Mouse (Mus musculus) lung, postnatal 25 days (tissue): Measurements from ENCODE around the gene Sik2.

Source experiments
- DNase-seq: peaks from one replicate; pipeline ENCODE4 v3.0.0; 2022; ENCODE audit warnings: low spot score

Gene Sik2

GRCm38 (mm10) chr9:50918131-50918530, 90.7 kb downstream of the Sik2 start:
- DNase-seq, result no peak

GRCm38 (mm10) chr9:50911861-50912515, 96.9 kb downstream of the Sik2 start:
- DNase-seq, result no peak

- DNase-seq, result no peak
Measured at GRCm38 (mm10) chr9:50905321-50905720, 103.6 kb downstream of the Sik2 start.

- no peak for DNase-seq
Measured at GRCm38 (mm10) chr9:50904196-50904847, 104.6 kb downstream of the Sik2 start.

GRCm38 (mm10) chr9:50900026-50900920, 108.6 kb downstream of the Sik2 start:
- DNase-seq, result no peak

GRCm38 (mm10) chr9:50893665-50894064, 115.2 kb downstream of the Sik2 start:
- DNase-seq, result peak; percentile 55

GRCm38 (mm10) chr9:50890494-50891090, 118.3 kb downstream of the Sik2 start:
- no peak for DNase-seq

GRCm38 (mm10) chr9:50889964-50890363, 118.9 kb downstream of the Sik2 start:
- DNase-seq, result no peak

- no peak for DNase-seq
Measured at GRCm38 (mm10) chr9:50889211-50889610, 119.7 kb downstream of the Sik2 start.

GRCm38 (mm10) chr9:50887351-50887750, 121.5 kb downstream of the Sik2 start:
- DNase-seq, result peak; percentile 70

- DNase-seq, result no peak
Measured at GRCm38 (mm10) chr9:50886870-50887269, 122.0 kb downstream of the Sik2 start.

- DNase-seq, result no peak
Measured at GRCm38 (mm10) chr9:50885600-50885987, 123.3 kb downstream of the Sik2 start.

GRCm38 (mm10) chr9:50884741-50885599, 123.9 kb downstream of the Sik2 start:
- DNase-seq, result peak; percentile 91

- DNase-seq, result no peak
Measured at GRCm38 (mm10) chr9:50884093-50884492, 124.8 kb downstream of the Sik2 start.

GRCm38 (mm10) chr9:50882183-50882582, 126.7 kb downstream of the Sik2 start:
- DNase-seq, result peak; percentile 45

- no peak for DNase-seq
Measured at GRCm38 (mm10) chr9:50877431-50877830, 131.4 kb downstream of the Sik2 start.

- no peak for DNase-seq
Measured at GRCm38 (mm10) chr9:50876287-50876686, 132.6 kb downstream of the Sik2 start.

- DNase-seq, result no peak
Measured at GRCm38 (mm10) chr9:50875470-50875869, 133.4 kb downstream of the Sik2 start.

- DNase-seq, result no peak
Measured at GRCm38 (mm10) chr9:50874031-50874430, 134.8 kb downstream of the Sik2 start.

GRCm38 (mm10) chr9:50873210-50873609, 135.7 kb downstream of the Sik2 start:
- no peak for DNase-seq

- DNase-seq, result no peak
Measured at GRCm38 (mm10) chr9:50868182-50868581, 140.7 kb downstream of the Sik2 start.
